Mouse (Mus musculus): ENCODE measurements around the gene Itga2. TPM values are rescaled to one million over a fixed set of nuclear protein-coding genes. Genes with fewer than 3 reads are reported as not detected.
A peak's percentile ranks its signal among the peaks of the same experiment; 100 is the strongest.

Gene Itga2
- polyA plus RNA-seq, 1 experiment from 2014 or later = 1.3 TPM

DNA sequence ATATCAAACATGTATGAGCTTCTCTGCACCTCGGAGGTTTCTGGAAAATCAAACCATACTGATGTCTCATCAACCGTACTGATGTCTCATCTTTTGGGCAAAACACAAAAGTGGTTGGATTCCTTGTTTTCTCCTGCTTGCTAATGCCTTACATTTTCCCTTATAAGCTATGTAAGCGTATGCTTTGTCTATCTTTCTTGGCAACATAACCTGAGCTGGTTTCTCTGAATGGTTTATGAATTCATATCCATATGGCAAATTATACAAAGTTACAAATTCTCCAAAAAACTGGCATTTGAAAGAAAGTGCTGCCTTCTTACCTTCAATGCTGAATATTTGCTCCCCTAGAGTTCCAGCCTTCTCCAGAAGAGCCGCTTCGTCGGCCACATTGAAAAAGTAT lies 57.2 kb downstream of the Itga2 start:
- no peak overlapping the region for H3K9ac ChIP-seq
- no peak overlapping the region for H3K4me3 ChIP-seq (replicated peaks)
- H3K27ac ChIP-seq = no peak overlapping the region
- no peak overlapping the region for H3K4me2 ChIP-seq
- H3K4me1 ChIP-seq = no peaks in the 10 kb centered on the region
- no peaks in the 10 kb centered on the region for H3K27me3 ChIP-seq
- 93% methylated on average over 6 of the region's 6 CpGs for WGBS
- H3K9me3 ChIP-seq = no peaks in the 10 kb centered on the region
- H3K36me3 ChIP-seq (replicated peaks) = no peaks in the 10 kb centered on the region
- no peak for ATAC-seq (ENCODE audit: low FRiP score)

DNA sequence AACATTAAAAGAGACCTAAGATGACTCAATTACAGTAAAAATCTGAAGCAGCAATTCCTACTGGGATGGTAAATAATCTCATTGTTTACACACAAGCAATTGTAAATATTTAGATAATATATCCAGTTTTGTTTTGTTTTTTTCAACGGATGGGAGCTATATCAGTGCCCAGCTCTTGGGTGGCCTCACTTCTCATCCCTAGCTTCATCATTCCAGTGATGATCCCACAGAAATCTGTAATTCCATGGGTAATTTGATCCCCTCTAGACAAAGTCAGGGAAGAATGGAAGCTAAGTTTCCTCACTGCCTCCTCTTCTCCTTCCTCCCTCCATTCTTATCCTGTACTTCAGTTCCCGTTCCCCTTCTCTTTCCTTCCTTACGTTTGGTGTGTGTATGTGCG lies 74.4 kb downstream of the Itga2 start:
- Histone ChIP-seq H3K36me3 (replicated peaks) (no peaks in the 10 kb centered on the region), H3K27me3 (no peaks in the 10 kb centered on the region), H3K4me1 (peaks cover 5% of the 10 kb centered on the region; the same call in 1 of the 2 replicates), H3K9ac (no peak overlapping the region), H3K4me2 (no peak overlapping the region), H3K27ac (no peak overlapping the region), H3K9me3 (no peaks in the 10 kb centered on the region), H3K4me3 (replicated peaks) (no peak overlapping the region)
- ATAC-seq (ENCODE audit: low FRiP score) = no peak
- WGBS = 90% methylated on average over 4 of the region's 4 CpGs

DNA sequence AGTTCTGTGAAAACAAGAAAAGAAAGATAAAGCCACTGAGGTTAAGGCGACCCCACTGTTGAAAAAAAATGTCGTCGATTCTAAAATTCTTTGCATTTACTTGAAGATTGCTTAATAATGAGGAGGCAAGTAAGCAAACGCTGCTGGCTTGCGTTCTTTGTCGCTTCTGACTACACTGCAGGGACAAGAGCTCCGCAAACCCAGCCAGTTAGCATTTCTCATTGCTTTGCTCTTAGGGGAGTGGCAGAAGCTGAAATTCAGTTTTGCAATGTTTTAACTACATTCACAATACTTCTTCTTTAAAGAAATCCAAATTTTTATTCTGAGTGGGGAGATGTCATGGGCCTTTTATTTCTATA lies 75.7 kb downstream of the Itga2 start:
- WGBS = 24% methylated on average over 7 of the region's 7 CpGs

DNA sequence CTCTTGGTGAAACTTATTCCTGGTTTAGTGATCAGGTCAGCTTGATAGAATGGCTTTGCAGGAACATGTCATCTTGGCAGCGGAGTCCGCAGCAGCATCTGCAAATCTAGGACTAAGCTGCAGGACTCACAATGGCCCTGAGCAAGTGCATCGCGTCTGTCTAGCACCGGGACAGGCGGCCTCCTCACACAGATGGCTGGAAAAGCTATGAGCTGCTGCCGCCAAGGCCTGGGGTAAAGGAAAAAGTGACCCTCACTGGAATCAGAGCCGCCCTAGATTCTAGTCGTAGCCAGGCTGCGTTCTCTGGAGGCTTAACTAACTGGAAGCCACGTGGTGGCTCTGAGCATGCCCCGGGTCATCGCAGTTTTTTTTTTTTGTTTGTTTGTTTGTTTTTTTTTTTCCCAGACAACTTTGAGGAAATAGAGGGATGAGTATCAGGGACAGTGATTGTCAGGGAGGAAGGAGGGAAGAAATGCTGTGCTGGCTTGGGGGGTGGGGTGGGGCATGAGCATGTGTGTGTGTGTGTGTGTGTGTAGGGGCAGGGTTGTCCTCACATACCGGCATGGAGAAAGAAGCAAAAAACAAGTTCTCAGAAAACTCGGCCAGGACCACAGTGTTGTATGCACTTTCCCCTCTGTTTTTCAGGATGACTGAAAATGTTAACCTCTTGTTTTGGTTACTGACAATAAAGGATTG lies 76.2 kb downstream of the Itga2 start:
- Histone ChIP-seq H3K36me3 (replicated peaks) (no peaks in the 10 kb centered on the region), H3K4me1 (peaks cover 5% of the 10 kb centered on the region; the same call in 1 of the 2 replicates), H3K9ac (no peak overlapping the region), H3K9me3 (no peaks in the 10 kb centered on the region), H3K4me2 (0 out of 2 replicates have a peak overlapping the region, but pooled peaks have one; percentile 25), H3K4me3 (replicated peaks) (no peak overlapping the region), H3K27ac (no peak overlapping the region), H3K27me3 (no peaks in the 10 kb centered on the region)
- WGBS = 19% methylated on average over 15 of the region's 15 CpGs
- ATAC-seq (ENCODE audit: low FRiP score) = peak; percentile 62

More for the DNA sequence above, 75.7 kb downstream of the Itga2 start:
- H3K4me2 ChIP-seq = 0 out of 2 replicates have a peak overlapping the region, but pooled peaks have one; percentile 25
- peaks cover 5% of the 10 kb centered on the region; the same call in 1 of the 2 replicates for H3K4me1 ChIP-seq
- H3K4me3 ChIP-seq (replicated peaks) = no peak overlapping the region
- no peaks in the 10 kb centered on the region for H3K36me3 ChIP-seq (replicated peaks)
- no peak overlapping the region for H3K27ac ChIP-seq
- no peaks in the 10 kb centered on the region for H3K9me3 ChIP-seq
- no peak for ATAC-seq (ENCODE audit: low FRiP score)
- H3K9ac ChIP-seq = no peak overlapping the region
- H3K27me3 ChIP-seq = no peaks in the 10 kb centered on the region

DNA sequence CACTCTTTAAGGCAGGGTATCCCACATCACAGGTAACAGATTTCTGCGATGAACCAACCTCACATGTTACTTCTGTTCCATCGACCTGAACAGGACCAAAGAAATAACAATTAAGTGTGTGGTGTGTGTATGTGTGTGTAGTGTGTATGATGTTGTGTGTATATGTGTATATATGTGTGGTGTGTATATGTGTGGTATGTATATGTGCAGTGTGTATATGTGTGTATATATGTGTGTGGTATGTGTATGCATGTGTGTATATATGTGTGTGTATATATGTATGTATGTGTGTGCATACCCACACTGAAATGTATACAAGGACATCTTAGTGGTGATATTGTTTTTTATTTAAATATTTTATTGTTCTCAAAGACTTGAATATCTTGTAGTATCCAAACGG lies 77.5 kb downstream of the Itga2 start:
- Histone ChIP-seq H3K9ac (no peak overlapping the region), H3K9me3 (no peaks in the 10 kb centered on the region), H3K27me3 (no peaks in the 10 kb centered on the region), H3K36me3 (replicated peaks) (no peaks in the 10 kb centered on the region), H3K4me1 (peaks cover 5% of the 10 kb centered on the region; the same call in 1 of the 2 replicates), H3K4me2 (no peak overlapping the region), H3K4me3 (replicated peaks) (no peak overlapping the region), H3K27ac (no peak overlapping the region)
- ATAC-seq (ENCODE audit: low FRiP score) = no peak
- WGBS = 97% methylated on average over 3 of the region's 3 CpGs

DNA sequence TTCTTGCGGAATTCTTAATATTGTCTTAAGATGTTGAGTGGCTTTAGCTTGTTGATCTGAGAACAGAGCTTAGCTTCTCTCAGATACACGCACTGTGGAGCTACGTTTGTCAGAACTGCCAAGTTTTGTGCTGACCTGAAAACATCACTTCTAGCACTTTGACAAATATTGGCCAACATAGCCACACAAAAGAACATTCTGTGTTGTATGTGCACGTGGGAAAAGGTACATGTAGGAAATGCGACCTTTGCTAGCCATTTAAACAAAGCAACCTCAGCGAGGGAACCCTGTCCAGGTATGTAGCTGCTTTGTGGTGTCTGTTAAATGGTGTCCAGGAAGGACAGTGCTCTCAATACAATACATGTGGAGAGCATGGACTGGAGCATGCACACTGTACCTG lies 77.9 kb downstream of the Itga2 start:
- H3K4me2 ChIP-seq = no peak overlapping the region
- no peak overlapping the region for H3K27ac ChIP-seq
- H3K4me3 ChIP-seq (replicated peaks) = no peak overlapping the region
- H3K9ac ChIP-seq = no peak overlapping the region
- H3K9me3 ChIP-seq = no peaks in the 10 kb centered on the region
- 90% methylated on average over 6 of the region's 6 CpGs for whole genome bisulfite sequencing
- ATAC-seq (ENCODE audit: low FRiP score) = no peak
- H3K36me3 ChIP-seq (replicated peaks) = no peaks in the 10 kb centered on the region
- H3K4me1 ChIP-seq = peaks cover 5% of the 10 kb centered on the region; the same call in 1 of the 2 replicates
- H3K27me3 ChIP-seq = no peaks in the 10 kb centered on the region

DNA sequence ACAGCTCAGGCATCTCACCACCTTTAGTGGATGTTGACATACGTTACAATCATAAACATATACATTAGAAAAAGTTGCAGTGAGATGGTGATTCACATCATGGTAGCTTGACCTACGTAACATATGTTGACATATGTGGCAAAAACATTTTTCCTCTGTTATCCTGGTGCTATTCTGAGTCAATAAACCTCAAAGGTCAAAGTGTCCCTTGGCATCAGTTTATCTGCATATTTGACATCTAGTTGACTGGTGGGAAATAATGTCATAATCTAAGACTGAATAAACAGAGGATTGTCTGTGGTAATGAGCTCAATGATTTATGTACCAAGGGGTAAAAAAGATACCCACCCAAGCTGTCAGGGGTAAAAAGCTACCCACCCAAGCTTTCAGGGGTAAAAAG lies 78.7 kb downstream of the Itga2 start:
- H3K27me3 ChIP-seq = no peaks in the 10 kb centered on the region
- WGBS = 87% methylated on average over 2 of the region's 2 CpGs
- H3K9me3 ChIP-seq = no peaks in the 10 kb centered on the region
- no peak for ATAC-seq (ENCODE audit: low FRiP score)
- H3K36me3 ChIP-seq (replicated peaks) = no peaks in the 10 kb centered on the region
- no peak overlapping the region for H3K27ac ChIP-seq
- H3K4me3 ChIP-seq (replicated peaks) = no peak overlapping the region
- no peak overlapping the region for H3K4me2 ChIP-seq
- no peak overlapping the region for H3K9ac ChIP-seq
- H3K4me1 ChIP-seq = peaks cover 5% of the 10 kb centered on the region; the same call in 1 of the 2 replicates

DNA sequence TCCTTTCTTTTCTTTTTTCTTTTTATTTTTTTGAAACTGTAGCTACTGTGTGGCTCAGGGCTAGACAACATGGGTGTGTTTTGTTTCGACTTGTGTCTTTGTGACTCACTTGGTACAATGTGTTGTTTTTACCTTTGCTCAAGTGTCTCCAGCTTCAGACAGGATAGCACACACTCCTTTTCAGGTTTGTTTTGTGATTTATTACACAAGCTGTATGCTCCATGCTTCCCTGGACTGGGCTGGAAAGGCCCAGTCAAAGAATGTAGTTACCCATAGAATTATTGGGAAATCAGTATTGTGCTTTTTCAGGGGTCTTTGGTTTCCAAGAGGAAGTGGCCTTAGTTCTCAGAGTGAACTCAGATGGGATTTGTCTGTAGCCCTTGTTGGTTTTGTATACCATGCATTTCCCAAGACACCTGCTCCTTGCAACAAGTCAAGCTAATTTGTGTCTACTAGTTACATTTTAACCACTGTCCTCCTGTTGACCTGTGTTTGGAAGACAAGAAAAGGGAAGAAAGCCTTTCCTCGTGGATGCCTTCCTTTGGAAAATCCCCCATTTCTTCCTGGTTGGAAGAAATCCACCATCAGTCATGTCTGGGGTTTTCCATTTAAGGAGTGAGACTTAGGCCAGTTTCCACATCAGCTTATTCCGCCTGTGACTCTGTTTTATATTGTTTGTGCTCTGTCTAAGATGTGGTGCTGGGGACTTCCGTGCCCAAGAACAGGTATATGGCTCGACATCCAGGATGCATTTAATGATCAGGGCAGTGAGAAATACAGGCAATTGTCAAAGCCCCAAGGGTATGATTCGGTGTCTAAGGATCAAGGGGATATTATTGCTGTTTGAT lies 79.4 kb downstream of the Itga2 start:
- Histone ChIP-seq H3K27me3 (no peaks in the 10 kb centered on the region), H3K9me3 (no peaks in the 10 kb centered on the region), H3K9ac (no peak overlapping the region), H3K27ac (no peak overlapping the region), H3K4me3 (replicated peaks) (no peak overlapping the region), H3K4me1 (peaks cover 5% of the 10 kb centered on the region; the same call in 1 of the 2 replicates), H3K4me2 (no peak overlapping the region), H3K36me3 (replicated peaks) (no peaks in the 10 kb centered on the region)
- ATAC-seq (ENCODE audit: low FRiP score) = no peak
- WGBS = 92% methylated on average over 6 of the region's 6 CpGs

DNA sequence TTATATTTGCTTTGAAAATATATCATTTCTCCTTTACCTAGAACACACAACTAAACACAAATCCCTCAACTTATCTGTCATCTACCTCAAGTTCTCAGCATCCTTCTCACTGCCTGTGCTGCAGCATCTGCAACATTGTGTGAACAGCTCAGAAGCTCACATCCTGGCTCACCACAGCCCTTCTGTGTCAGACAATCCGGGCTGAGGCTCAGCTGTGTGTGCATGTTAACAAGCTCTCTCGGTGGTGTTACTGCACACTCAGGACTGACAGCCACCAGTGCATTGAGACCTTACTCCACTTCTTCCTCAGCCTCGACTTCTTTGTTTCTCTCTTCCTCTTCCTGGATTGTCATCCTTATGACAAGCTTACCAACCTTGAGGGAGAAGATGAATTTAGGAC lies 83.0 kb downstream of the Itga2 start:
- Histone ChIP-seq H3K27me3 (no peaks in the 10 kb centered on the region), H3K9me3 (no peaks in the 10 kb centered on the region), H3K9ac (no peak overlapping the region), H3K4me1 (no peaks in the 10 kb centered on the region), H3K4me2 (no peak overlapping the region), H3K36me3 (replicated peaks) (no peaks in the 10 kb centered on the region), H3K4me3 (replicated peaks) (no peak overlapping the region), H3K27ac (no peak overlapping the region)
- no peak for ATAC-seq (ENCODE audit: low FRiP score)
- WGBS = 75% methylated on average over 3 of the region's 3 CpGs

DNA sequence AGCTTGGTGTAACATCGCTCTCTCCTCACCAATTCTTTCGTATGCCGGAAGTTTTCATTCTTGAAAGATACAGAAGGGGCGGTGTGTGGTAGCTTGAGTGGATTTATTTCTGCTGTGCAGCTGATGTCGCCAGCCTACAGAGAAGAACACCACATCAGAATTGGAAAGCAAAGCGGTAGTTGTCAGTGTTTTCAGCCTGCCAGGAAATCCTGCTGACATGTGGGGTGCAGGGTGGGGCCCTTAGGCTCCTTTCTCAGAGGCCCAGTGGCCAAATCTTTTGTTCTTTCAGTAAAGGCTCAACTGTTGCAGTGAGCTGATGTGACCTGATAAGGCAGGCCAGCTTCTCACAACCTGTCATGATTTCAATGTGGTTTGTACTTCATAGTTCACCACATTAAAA lies 86.1 kb downstream of the Itga2 start:
- Histone ChIP-seq H3K27me3 (no peaks in the 10 kb centered on the region), H3K9me3 (no peaks in the 10 kb centered on the region), H3K27ac (no peak overlapping the region), H3K9ac (no peak overlapping the region), H3K4me1 (no peaks in the 10 kb centered on the region; the same call in 1 of the 2 replicates), H3K4me2 (no peak overlapping the region), H3K4me3 (replicated peaks) (no peak overlapping the region), H3K36me3 (replicated peaks) (no peaks in the 10 kb centered on the region)
- ATAC-seq (ENCODE audit: low FRiP score) = no peak
- WGBS = 86% methylated on average over 6 of the region's 6 CpGs

DNA sequence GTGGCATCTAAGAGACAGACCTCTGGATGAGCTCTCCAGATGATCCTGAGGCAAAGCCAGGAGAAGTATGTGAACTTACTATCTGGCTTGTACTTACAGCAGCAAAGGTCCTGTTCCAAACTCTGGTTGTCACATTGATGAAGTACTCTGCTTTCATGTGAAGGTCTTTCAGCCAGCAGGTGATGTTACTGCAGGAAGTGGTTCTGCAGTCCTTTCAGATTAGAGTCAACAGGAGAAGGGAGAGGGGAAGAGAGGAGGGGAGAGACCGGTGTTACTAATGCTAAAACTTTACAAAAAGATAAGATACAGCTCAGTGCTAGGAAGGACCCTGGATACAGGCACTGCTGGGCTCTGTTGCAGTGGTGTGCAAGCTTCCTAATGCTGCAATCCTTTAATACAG lies 88.6 kb downstream of the Itga2 start:
- Histone ChIP-seq H3K27ac (no peak overlapping the region), H3K27me3 (no peaks in the 10 kb centered on the region), H3K4me3 (replicated peaks) (no peak overlapping the region), H3K36me3 (replicated peaks) (no peaks in the 10 kb centered on the region), H3K4me1 (peaks cover 7% of the 10 kb centered on the region), H3K9ac (no peak overlapping the region), H3K4me2 (no peak overlapping the region), H3K9me3 (no peaks in the 10 kb centered on the region)
- WGBS = 90% methylated on average over 1 of the region's 1 CpGs
- no peak for ATAC-seq (ENCODE audit: low FRiP score)

DNA sequence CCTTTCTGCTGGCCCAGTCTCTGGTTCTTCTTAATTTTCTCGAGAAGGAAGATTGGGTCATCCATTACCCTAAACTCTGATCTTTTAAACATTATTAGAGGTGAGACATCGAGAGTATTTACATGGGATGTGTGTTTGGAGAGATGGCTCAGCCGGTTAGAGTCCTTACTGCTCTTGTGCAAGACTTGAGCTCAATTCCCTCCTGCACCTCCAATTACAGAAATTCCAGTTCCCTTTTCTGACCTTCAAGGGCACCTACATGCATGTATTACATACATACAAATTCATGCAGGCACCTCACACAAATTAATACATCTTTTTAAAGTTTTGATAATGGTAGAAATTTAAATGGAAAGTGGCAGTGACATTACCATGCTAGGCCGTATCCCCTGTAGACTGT lies 91.4 kb downstream of the Itga2 start:
- WGBS = 86% methylated on average over 4 of the region's 4 CpGs

More for the DNA sequence above, 91.4 kb downstream of the Itga2 start:
- Histone ChIP-seq H3K4me2 (no peak overlapping the region), H3K4me1 (peaks cover 9% of the 10 kb centered on the region), H3K27me3 (no peaks in the 10 kb centered on the region), H3K36me3 (replicated peaks) (no peaks in the 10 kb centered on the region), H3K27ac (no peak overlapping the region), H3K9ac (no peak overlapping the region), H3K9me3 (no peaks in the 10 kb centered on the region), H3K4me3 (replicated peaks) (no peak overlapping the region)
- no peak for ATAC-seq (ENCODE audit: low FRiP score)

All from forebrain, embryonic 12.5 days (tissue).